Mouse (Mus musculus) cerebellum, postnatal 4 days (tissue): Measurements from ENCODE around the gene Aldh3b3.
A peak's percentile ranks its signal among the peaks of the same experiment; 100 is the strongest.

ENCODE experiments used
- DNase-seq, 2 experiments: peaks; one replicate each; pipeline ENCODE4 v3.0.0; 2022; ENCODE audit warnings: low spot score in 2 of 2, mixed read lengths in 1 of 2

The Aldh3b3 gene

DNA sequence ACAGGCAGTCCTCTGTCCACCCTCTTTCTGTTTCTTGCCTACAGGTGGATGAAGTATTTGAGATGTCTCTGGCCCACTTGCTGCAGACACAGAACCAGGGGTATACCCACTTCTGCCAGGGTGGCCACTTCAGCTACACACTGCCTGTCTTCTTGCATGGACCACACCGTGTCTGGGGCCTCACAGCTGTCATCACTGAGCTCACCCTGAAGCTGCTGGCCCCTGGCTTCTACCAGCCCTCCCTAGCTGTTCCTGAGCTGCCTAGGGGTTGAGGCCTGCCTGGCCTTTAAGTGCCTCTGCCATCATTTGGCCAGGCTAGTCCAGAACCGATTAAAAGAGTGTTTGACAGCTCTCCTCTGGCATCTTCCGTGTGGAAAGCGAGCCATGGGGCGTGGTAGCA lies 43.3 kb downstream of the Aldh3b3 start:
- DNase-seq, result no peak

DNA sequence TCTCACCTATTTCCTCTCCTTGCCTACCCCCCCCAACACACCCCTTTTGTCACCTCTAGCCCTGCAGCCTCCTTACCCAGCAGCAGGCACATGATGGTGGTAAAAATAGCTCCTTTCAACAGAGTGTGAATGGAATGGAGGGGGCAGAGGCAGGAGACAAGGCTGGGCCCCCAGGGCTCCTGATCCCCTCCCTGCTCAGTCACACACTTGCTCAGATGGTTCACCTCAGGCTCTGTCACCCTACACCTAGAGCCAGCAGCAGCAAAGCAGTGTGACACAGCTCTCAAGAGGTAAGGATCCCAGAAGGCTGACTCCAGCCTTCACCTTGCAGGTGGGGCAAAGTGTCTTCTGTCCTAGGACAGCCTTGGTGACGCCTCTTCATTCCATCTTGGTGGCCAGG lies 44.7 kb downstream of the Aldh3b3 start, which contains the start of gene Doc2g:
Gene Doc2g, plus strand, starts transcription at position 202 of the 400 bp plus-strand sequence.
- no peak for DNase-seq

DNA sequence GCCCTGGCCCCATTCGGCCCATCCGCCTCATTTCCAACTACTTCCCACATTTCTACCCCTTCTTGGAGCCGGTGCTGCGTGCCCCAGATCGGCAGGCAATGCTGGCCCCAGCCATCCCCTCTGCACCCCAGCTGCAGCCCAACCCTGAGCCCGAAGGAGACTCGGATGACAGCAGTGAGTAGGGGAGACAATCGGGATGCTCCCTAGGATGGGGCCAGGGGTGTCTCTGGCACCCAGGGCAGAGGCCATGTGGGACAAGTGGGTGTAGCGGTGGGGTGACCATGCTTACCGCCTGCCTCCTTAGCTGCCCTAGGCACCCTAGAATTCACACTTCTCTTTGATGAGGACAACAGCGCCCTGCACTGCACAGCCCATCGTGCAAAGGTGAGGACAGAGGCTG lies 45.2 kb downstream of the Aldh3b3 start:
- no peak for DNase-seq

DNA sequence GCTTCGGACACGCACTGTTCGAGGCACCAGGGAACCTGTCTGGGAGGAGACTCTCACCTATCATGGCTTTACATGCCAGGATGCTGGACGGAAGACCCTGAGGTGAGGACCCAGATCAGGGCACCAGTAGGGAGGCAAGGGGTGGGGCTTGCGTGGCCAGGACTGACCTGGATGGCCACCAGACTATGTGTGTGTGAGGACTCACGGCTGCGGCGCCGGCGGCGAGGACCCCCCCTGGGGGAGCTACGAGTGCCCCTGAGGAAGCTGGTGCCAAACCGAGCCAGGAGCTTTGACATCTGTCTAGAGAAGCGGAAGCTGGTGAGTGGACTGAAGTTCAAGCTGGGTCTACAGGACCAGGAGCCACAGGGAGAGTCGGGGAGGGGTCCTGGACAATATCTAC lies 45.9 kb downstream of the Aldh3b3 start:
- DNase-seq, result no peak

DNA sequence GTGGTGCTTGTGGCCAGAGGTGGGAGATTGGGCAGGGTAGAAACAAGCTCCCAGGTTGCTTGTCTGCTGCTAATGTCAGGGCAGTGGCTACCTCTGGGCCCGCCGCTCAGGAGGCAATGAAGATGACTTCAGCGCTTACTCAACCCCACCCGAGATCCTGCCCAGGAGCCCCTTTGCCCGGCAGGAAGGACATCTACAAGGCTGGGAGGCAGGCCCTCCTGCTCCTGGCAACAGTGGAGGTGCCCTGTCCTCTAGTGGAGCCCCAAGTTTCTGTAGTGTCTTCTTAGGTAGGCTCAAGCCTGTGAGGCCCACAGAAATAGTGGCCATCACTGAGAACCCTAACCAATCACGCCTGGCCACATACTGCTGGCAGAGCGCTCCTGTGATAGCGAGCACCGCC lies 46.6 kb downstream of the Aldh3b3 start:
- DNase-seq, result no peak

DNA sequence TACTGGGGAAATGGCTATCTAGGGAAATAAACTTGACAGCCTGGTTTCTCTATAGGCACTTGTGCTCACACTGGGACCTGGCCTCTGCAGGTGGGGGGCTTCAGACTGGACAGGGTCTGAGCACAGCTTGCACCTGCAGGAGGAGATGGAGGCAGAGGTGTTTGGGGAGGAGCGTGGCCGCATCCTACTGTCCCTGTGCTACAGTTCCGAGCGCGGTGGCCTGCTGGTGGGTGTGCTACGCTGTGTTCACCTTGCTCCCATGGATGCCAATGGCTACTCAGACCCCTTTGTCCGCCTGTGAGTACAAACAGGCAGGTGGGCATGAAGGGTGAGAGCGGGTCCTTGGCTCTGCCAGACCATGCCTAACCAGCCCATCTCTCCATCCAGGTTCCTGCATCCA lies 47.5 kb downstream of the Aldh3b3 start:
- DNase-seq, result no peak

DNA sequence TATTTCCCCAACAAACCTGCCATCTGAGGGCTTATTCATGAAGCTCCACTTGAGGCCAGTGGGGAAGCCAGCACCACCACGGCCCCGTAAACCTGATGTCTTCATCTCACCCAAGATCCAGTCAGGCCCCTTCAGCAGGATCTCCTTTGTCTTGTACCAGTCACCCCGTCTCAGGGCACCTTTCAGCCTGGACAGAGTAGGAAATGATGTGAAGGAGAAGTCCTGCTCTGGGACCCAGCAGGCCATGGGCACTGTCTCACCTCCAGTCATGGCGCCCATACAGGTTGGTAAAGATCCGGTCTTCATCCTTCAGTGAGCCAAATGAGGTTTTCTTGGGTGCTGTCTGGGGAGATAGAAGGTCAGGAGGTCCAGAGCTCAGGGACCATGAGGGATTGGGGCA lies 52.6 kb downstream of the Aldh3b3 start:
- DNase-seq, result no peak

DNA sequence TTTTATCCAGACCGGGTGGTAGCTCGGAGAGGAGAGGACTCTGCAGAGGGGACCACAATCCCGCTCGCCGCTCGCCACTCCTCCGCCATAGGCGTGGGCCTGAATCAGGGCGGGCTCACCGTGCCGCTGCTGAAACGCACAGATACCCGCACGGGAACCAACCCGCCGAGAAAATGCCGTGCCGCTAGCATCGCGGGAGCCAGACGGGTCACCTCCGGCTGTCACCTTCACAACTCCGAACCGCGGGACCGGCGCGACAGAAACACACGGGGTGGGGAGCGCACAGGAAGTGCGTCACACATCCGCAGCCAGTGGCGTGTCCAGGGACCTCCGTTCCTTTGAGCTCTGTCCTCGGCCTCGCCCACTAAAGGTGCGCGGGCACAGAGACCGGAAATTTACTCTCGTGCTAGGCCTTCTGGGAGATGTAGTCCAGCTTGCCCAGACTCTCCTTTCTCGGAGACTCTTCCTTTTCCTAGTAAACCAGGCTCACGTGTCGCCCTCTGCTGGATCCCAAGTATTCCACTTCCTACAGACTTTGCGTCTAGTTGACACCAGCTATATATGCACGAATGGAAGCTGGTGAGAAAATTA lies 54.1 kb downstream of the Aldh3b3 start, which contains the start of gene Ndufv1:
Gene Ndufv1, minus strand, starts transcription at position 375 of the 591 bp plus-strand sequence.
- peak; percentile 90 to 93 for DNase-seq

DNA sequence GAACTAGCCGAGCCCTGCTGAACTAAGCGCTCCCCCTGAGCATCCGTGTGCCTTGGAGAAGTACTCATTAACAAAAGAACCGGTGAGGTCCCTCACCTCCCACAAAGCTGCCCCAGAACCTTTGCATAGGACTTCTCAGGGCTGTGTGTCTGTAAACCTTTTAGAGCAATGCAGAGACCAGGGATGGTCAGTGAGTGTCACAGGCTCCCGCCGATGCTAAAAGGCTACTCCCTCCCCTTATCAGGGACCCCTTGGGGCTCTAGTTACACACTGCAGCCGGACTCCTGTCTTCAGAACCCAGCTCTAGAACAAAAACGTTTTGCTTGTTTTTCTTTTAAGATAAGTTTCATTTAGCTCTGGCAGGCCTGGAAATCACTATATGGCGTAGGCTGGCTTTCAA lies 54.6 kb downstream of the Aldh3b3 start:
- DNase-seq, result no peak

DNA sequence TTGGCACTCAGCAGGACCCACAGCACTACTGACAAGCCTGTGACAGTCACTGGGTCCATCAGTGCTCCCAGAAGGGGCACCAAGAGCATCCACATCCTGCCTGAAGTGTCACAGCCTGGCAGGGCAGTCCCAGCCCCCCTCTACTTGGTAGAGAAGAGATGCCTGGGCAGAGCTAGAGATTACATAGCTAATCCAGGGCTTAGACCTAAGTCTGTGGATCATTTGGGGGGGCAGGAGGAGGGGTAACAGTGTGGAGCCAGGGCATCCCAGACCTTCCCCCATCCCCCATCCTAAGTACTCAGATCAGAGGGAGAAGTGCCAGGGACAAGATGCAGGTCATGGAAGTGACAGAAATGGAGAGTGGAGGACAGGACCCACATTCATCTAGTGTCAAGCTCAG lies 56.4 kb downstream of the Aldh3b3 start:
- DNase-seq, result no peak

DNA sequence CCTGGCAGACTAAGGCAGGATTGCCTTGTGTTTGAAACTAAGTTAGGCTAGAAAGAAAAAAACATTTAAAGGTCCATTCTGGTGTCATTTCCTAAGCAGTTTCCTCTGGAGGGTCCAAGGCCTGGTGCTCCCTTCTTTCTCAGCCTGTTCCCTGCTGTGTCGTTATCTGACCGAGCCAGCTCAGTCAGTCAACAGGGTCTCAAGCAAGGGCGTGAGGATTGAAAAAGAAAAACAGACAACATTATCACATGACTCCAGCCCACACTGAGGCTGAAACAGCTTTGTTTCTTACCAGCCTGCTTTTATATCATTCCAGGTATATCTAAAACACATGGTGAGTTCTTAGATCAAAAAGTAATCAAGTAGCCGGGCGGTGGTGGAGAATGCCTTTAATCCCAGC lies 57.2 kb downstream of the Aldh3b3 start:
- DNase-seq, result no peak

DNA sequence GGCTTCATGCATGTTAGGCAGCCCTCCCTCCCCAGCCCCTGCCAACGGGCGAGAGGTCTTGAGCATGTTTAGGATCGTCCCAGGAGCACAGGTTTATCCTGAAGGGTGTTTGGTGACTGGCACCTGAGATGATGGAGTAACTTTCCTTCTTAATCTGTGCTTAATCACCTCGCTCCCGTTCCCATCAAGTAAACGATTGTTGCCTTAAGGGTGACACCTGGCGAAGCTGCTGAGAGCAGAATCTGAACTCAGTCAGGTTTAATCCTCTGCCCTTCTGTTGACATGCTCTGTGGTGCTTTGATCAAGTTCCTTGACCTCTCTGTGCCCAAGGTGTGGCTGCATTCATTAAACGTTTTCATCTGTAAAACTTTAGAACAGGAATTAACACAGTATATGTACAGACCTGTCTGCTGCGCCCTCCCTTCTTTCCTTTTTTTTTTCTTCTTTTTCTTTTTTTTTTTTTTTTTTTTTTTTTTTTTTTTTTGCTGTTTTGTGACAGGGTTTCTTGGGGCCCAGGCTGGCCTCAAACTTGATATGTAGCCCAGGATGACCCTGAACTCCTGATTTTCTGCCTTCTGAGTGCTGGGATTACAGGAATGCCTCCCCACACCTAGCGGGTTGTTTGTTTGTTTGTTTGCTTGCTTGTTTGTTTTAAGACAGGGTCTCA lies 59.6 kb downstream of the Aldh3b3 start:
- DNase-seq, result no peak

DNA sequence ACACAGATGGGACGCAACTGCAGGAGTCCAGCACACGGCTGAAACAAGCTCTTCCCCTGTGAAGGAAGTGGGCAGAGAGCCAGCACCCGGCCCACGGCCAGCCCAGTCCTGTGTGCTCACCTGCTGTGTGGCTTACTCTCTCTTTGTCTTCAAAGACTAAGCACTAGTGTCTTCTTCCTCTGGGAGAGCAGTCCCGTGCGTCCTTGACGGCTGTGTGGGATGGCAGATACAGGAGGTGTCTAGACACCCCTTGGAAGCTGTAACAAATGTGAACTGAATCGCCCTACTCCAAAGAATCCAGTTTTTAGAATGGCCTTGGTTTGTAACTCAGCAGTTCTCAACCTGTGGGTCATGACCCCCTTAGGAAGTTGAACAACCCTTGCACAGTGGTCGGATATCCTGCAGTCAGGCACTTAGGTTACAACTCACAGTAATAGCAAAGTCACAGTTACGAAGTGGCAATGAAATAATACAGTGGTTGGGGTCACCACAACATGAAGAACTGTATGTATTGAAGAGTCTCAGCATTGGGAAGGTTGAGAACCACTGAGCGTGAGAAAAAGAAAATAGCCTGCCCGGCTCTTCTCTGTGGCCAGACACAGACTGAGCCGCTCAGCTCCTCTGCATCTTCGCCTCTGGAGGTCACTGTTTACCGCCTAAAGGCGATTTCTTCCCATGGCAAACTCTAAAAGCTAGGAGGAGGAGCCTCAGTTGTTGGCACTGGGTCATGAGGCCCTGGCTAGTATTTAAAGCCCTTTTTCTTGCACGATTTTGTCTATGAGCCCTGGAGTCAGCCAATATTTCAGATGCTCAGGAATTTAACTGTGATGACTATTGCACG lies 60.5 kb downstream of the Aldh3b3 start:
- DNase-seq, result peak in 1 of 2 experiments; percentile 73
